Mouse (Mus musculus): ENCODE results near the gene Fbxl18.
A peak's percentile ranks its signal among the peaks of the same experiment; 100 is the strongest.
"Not testable (repeated sequence)": the region's sequence is repeated elsewhere in the genome, so short reads cannot be mapped to it uniquely, and the experiment has no call there.

Fbxl18 gene

GRCm38 (mm10) chr5:142898316-142898715 lies 3.1 kb upstream of the Fbxl18 start:
- DNase-seq = no peak

GRCm38 (mm10) chr5:142897568-142898248 lies 2.5 kb upstream of the Fbxl18 start:
- peak; percentile 96 for DNase-seq

DNA sequence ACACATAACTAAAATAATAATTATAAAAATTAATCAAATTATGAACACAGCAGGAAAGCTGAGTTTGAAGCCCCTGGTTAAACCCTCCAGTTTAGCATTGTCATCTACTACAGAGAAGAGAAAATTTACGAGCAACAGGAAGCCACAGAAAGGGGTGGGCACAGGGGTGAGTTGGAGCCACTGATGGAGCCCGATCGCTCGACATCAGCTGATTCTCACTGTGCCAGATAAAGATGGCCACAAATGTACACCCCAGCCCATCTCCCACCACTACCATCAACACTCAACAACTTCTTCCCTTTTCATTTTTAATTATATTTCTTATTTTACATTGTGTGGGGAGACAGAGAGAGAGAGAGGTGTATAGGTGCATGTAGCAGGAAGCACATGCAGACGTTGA lies 1.5 kb upstream of the Fbxl18 start:
- DNase-seq = no peak

GRCm38 (mm10) chr5:142896192-142896591 lies 971 bp upstream of the Fbxl18 start:
- no peak for DNase-seq

DNA sequence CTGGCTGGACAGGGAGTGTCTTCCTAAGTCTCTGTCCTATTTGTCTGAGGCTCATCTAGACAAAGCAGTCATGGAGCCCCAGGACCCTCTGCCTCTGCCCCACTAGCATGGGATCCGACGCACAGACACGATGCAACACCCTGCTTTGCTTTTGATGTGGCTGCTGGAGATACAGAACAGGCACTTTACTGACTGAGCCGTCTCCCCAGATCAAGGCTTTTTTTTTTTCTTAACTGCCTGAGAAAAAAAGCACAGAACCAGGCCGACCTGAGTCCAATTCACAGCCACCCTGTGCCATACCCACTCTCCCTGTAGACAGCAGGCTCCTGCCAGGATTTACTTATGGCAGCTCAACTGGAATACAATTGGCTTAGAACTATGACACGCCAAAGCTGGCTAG lies 3.8 kb downstream of the Fbxl18 start:
- no peak for DNase-seq

- not testable (repeated sequence) for DNase-seq
Observed at GRCm38 (mm10) chr5:142887533-142887932, 7.7 kb downstream of the Fbxl18 start.

GRCm38 (mm10) chr5:142886761-142887160 lies 8.5 kb downstream of the Fbxl18 start:
- peak; percentile 87 for DNase-seq

DNA sequence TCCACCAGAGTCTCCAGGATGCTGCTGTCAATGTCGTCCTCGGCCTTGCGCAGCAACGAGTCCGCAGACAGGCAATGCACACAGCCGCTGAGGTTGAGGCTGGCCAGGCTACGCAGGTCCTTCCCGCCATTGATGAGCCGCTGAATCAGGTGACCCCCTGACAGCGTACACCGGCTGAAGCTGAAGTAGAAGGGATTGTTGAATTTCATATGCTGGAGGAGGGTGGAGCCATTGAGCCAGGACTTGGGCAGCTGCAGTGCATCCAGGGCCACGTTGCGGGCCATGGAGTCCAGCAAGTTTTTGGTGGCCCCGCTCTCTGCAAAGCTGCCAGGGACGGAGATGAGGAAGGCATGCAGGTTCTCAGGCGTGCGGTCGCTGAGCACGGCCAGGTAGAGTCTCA lies 9.0 kb downstream of the Fbxl18 start:
- DNase-seq = peak; percentile 90

DNA sequence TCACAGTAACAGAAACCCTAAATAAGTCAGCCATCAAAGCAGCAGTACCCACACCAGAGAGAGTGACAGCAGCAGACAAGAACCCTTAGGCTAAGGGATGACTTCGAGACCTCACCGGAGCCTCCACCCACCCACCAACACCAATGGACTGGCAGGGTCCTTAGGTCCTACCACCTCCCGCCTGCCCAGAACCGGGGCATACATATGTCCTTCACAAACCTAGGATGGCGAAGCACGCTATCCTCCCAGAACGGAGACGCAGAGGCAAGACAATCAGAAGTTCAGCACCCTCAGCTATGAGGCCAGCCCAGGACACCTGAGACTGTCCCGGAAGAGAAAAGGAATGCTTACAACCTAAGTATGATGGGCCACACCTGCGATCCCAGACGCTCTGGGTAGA lies 12.8 kb downstream of the Fbxl18 start:
- DNase-seq = peak; percentile 89

DNA sequence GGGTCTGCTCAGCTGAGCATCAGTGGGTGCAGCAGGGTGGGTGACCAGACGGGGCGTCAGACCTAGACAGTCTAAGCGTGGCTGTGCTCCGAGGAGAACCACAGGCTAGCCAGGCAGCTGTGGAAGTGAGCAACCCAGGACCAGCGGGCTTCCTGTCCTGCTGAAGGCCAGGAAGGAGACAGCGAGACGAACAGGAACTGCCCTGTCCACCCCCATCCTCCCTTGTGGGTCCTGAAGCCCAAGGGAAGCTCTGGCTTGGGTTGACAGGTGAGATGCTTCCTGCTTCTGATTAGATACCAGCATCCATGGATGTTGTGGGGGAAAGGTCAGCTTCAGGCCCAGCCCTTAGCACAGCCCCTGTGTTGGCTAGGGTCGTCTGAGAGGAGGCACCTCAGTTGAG lies 13.3 kb downstream of the Fbxl18 start:
- DNase-seq = peak; percentile 93

DNA sequence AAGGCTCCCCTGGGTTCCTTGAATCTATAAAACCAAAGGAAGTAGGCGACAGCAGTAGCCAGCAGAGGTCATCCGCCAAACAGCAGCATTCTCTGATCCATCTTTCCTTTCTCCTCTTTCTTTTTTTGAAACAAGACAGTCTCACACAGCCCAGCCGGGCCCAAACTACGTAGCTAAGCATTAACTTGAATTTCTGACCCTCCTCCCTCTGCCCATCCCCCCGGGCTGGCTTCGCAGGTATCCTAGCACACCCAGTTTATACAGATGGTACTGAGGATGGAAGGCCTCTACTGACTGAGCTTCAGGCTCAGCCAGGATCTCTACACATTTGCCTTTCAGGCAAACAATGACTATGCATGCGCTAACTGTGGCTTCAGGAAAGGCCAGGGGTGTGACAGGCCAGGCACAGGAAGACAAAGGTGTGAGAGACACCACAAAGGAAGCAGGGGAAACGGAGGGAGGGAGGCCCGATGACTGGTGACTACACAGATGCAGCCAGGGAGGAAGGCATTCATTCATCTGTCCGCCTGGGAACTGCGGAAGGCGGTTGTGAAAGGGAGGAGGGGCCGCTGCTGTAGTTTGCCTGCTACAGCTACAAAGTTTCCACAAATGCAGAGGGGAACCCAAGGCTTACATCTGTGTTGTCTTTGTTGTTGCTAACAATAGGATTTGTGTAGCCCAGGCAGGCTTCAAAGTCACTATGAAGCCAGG lies 14.3 kb downstream of the Fbxl18 start:
- DNase-seq = peak; percentile 98

GRCm38 (mm10) chr5:142880246-142880645 lies 15.0 kb downstream of the Fbxl18 start:
- no peak for DNase-seq

GRCm38 (mm10) chr5:142879318-142880175 lies 15.7 kb downstream of the Fbxl18 start:
- peak; percentile 98 for DNase-seq

- DNase-seq = peak; percentile 92
Observed at GRCm38 (mm10) chr5:142878570-142878969, 16.7 kb downstream of the Fbxl18 start.

- DNase-seq = peak; percentile 97
Observed at GRCm38 (mm10) chr5:142877337-142878280, 17.6 kb downstream of the Fbxl18 start.

- peak; percentile 88 for DNase-seq
Observed at GRCm38 (mm10) chr5:142876896-142877295, 18.3 kb downstream of the Fbxl18 start.

DNA sequence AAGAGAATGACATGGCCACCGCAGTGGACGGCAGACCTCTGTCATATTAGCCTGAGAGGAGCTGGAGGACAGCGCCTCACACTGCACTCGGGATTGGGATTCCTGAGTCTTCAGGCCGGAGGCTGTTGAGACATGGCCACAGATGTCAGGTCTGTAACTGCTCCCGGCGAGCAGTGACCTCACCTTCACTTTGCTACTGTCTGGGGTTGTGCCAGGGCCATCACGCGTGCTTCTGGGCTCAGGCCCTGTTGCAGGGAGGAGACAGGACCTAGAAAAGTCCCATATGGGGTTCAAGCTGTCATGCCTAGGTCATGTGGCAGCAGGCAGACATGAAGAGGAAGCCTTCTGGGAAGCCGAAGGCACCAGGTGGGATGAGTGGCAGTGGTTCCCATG lies 19.7 kb downstream of the Fbxl18 start:
- DNase-seq = peak; percentile 94

GRCm38 (mm10) chr5:142874791-142875512 lies 20.3 kb downstream of the Fbxl18 start:
- DNase-seq = peak; percentile 89

DNA sequence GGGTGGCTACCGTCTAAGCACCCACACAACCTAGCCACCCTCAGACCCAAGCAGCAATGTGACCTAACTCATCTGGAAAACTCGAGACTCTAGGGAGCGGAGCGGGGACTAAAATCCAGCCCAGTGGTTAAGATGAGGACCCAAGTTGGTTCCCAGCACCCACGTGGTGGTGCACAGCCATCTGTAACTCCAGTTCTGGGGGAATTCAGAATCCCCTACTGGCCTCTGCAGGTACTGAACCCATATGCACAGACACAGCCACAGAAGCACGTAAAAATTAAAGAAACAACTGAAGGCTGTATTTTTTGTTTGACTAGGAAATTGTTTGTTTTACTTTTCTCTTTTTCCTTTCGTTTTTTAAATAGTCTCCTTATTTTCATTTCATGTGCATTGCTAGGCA lies 21.5 kb downstream of the Fbxl18 start:
- DNase-seq = no peak

DNA sequence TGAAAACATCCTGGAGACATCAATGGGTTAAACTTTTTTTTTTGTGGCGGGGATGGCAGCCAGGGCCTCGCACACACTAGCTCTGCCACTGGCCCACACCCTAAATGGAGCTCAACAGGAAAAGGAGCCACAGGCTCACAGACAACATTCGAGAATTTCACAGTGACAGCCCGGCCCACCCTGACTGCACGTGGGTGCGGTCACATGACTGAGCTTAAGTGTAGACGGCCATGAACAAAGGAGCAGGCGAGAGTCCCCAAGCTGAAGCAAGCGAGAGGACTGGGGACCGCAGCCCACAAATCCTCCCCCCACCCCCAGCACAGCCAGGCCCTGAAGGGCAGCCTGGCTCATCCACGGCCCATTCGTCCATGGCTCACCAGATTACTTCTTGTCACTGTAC lies 23.5 kb downstream of the Fbxl18 start:
- DNase-seq = no peak

DNA sequence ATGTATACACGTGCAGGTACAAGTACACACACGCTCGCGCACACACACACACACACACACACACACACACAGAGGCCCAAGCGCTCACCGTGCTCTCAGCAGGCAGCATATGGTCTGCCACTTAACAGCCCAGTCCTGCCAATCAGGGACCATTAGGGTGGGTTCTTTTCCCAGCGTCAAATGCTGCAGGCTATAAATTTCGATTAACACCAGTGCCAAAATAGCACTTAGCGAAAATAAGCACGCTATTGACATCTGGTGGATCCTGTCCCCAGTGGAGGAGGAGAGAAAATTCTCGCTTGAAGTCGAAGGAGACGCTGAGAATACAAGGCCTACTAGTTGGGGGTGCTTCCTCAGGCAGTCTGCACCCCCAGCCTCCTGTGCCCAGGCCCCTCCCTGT lies 25.8 kb downstream of the Fbxl18 start:
- DNase-seq = no peak

- DNase-seq = no peak
Observed at GRCm38 (mm10) chr5:142857763-142858229, 37.4 kb downstream of the Fbxl18 start.

Measured in heart, adult 11 months (tissue).